10 mouse cellular contexts compared by ENCODE assay signal in the genomic region with DNA sequence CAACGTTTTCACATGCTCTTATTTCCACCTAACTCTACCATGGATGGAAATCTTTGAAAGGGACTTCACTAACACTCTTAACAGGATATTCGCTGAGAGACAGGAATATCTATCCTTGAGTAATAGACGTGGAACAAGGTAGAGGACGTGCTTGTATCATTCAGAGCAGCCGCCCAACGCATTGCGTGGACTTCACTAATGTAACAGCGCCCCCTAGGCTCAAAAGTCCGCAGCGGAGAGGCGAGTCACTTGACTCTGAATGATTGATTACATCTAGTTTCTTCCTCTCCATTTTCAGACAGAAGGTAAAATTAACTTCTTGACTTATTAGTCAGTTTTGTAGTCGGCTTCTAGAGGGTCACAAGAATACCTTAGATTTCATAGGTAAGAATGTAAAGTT.
A peak's percentile ranks its signal among the peaks of the same experiment; 100 is the strongest.
DNase-seq lines count a peak whose midpoint lies in the region; ATAC-seq lines count a peak whose summit lies in the region.
"Had no signal": no experiment of that assay in that cellular context is flagged by ENCODE, and none has a peak within 500 bp of the region (broad histone marks: within the 10 kb centered on the region; RNA-seq: fewer than 3 reads in every experiment).

No protein-coding gene starts in this region.

- no peak overlapping the region for H3K4me3 ChIP-seq in hindbrain, embryonic 11.5 days (ENCODE audit: low read depth, low read length)
- H3K4me3 ChIP-seq in hindbrain, embryonic 12.5 days = no peak overlapping the region
- H3K4me3 ChIP-seq in midbrain, embryonic 10.5 days = no peak overlapping the region
- H3K4me3 ChIP-seq in midbrain, embryonic 15.5 days = no peak overlapping the region

- WGBS in hindbrain, embryonic 11.5 days = 50% methylated on average over 12 of the region's 12 CpGs
- WGBS in hindbrain, embryonic 12.5 days = 54% methylated on average over 12 of the region's 12 CpGs
- WGBS in midbrain, embryonic 10.5 days = 58% methylated on average over 12 of the region's 12 CpGs
- WGBS in midbrain, embryonic 15.5 days = 58% methylated on average over 12 of the region's 12 CpGs

- H3K9me3 ChIP-seq in hindbrain, embryonic 11.5 days (ENCODE audit: control insufficient read depth, low read length) = no peaks in the 10 kb centered on the region
- H3K9me3 ChIP-seq in hindbrain, embryonic 12.5 days (replicated peaks) = no peaks in the 10 kb centered on the region
- H3K9me3 ChIP-seq in midbrain, embryonic 10.5 days (replicated peaks) = no peaks in the 10 kb centered on the region
- no peaks in the 10 kb centered on the region for H3K9me3 ChIP-seq in midbrain, embryonic 15.5 days

- ATAC-seq in hindbrain, embryonic 11.5 days (ENCODE audit: low FRiP score) = no peak
- no peak for ATAC-seq in hindbrain, embryonic 12.5 days (ENCODE audit: low FRiP score)
- no peak for ATAC-seq in midbrain, embryonic 15.5 days (replicated peaks)
- ATAC-seq: inflammation-experienced regulatory T-cells, adult 6 months had no signal

- peak; percentile 33 for DNase-seq in hindbrain, embryonic 11.5 days (ENCODE audit: low spot score)
- DNase-seq in midbrain, embryonic 10.5 days (ENCODE audit: low spot score) = peak; percentile 13
- DNase-seq in R1 (ENCODE audit: low read depth, low spot score) (peak; percentile 29), MN1 (ENCODE audit: low spot score) (no peak)
- DNase-seq in embryo, embryonic 10.5 days (ENCODE audit: low spot score) = peak; percentile 32
- no peak for DNase-seq in yolk sac, embryonic 10.5 days (ENCODE audit: low spot score)
- DNase-seq: cerebellum, adult 11-12 months had no signal

- H3K27ac ChIP-seq in hindbrain, embryonic 11.5 days (ENCODE audit: low read depth, low read length) = no peak overlapping the region
- H3K27ac ChIP-seq in hindbrain, embryonic 12.5 days = no peak overlapping the region
- no peak overlapping the region for H3K27ac ChIP-seq in midbrain, embryonic 10.5 days (replicated peaks)
- no peak overlapping the region for H3K27ac ChIP-seq in midbrain, embryonic 15.5 days

- H3K36me3 ChIP-seq in hindbrain, embryonic 11.5 days (ENCODE audit: control insufficient read depth, insufficient read depth, low read length) = no peaks in the 10 kb centered on the region
- H3K36me3 ChIP-seq in hindbrain, embryonic 12.5 days = no peaks in the 10 kb centered on the region
- no peaks in the 10 kb centered on the region for H3K36me3 ChIP-seq in midbrain, embryonic 10.5 days
- H3K36me3 ChIP-seq in midbrain, embryonic 15.5 days (replicated peaks) = no peaks in the 10 kb centered on the region

- no peak overlapping the region for H3K9ac ChIP-seq in hindbrain, embryonic 11.5 days (ENCODE audit: low read depth, low read length)
- no peak overlapping the region for H3K9ac ChIP-seq in hindbrain, embryonic 12.5 days
- no peak overlapping the region for H3K9ac ChIP-seq in midbrain, embryonic 15.5 days

- H3K27me3 ChIP-seq in hindbrain, embryonic 11.5 days (ENCODE audit: control insufficient read depth, insufficient read depth, low read length) = no peaks in the 10 kb centered on the region
- no peaks in the 10 kb centered on the region for H3K27me3 ChIP-seq in hindbrain, embryonic 12.5 days
- H3K27me3 ChIP-seq in midbrain, embryonic 10.5 days (ENCODE audit: low read depth, poor library complexity, severe bottlenecking) = no peaks in the 10 kb centered on the region
- no peaks in the 10 kb centered on the region for H3K27me3 ChIP-seq in midbrain, embryonic 15.5 days (replicated peaks)

- no peaks in the 10 kb centered on the region for H3K4me1 ChIP-seq in hindbrain, embryonic 11.5 days (replicated peaks; ENCODE audit: control insufficient read depth, insufficient read depth, low read length)
- no peaks in the 10 kb centered on the region for H3K4me1 ChIP-seq in hindbrain, embryonic 12.5 days
- no peaks in the 10 kb centered on the region for H3K4me1 ChIP-seq in midbrain, embryonic 10.5 days
- no peaks in the 10 kb centered on the region for H3K4me1 ChIP-seq in midbrain, embryonic 15.5 days

- no peak overlapping the region for H3K4me2 ChIP-seq in hindbrain, embryonic 11.5 days (replicated peaks; ENCODE audit: low read depth, low read length)
- no peak overlapping the region for H3K4me2 ChIP-seq in hindbrain, embryonic 12.5 days (replicated peaks)
- no peak overlapping the region for H3K4me2 ChIP-seq in midbrain, embryonic 15.5 days

Comparison
In these comparisons a context has a peak if more than half of its experiments do, and no peak if none do; other contexts are left out.
1. DNase-seq: peak in hindbrain, embryonic 11.5 days (single experiment), midbrain, embryonic 10.5 days (single experiment), R1 (single experiment) and embryo, embryonic 10.5 days (single experiment); none in yolk sac, embryonic 10.5 days (single experiment) and MN1 (single experiment).